Mouse (Mus musculus) layer of hippocampus, adult 2 months (tissue): ENCODE measurements at regions not wholly inside any gene's neighbourhood (a gene's known extent, or its start where the extent isn't known, plus 50 kb on each side); places are given as distances from the start of the nearest gene placed in this dataset.
A peak's percentile ranks its signal among the peaks of the same experiment; 100 is the strongest.

Source experiments
- DNase-seq, 2 experiments: peaks; one replicate each; pipeline ENCODE4 v3.0.0; 2022; ENCODE audit warnings: low spot score in 2 of 2
- H3K27ac ChIP-seq: fragments of 200-600 bp; 2 replicates; pipeline ENCODE4 v1.8.1; 2022
- H3K4me3 ChIP-seq: fragments of 200-600 bp; 2 replicates; pipeline ENCODE4 v1.8.1; 2022; ENCODE audit warnings: mild to moderate bottlenecking
- CTCF ChIP-seq: fragments of 200-600 bp; conservative IDR thresholded peaks from 2 replicates; pipeline ENCODE4 v1.8.1; 2022; ENCODE audit warnings: antibody characterized with exemption, mild to moderate bottlenecking, moderate library complexity

DNA sequence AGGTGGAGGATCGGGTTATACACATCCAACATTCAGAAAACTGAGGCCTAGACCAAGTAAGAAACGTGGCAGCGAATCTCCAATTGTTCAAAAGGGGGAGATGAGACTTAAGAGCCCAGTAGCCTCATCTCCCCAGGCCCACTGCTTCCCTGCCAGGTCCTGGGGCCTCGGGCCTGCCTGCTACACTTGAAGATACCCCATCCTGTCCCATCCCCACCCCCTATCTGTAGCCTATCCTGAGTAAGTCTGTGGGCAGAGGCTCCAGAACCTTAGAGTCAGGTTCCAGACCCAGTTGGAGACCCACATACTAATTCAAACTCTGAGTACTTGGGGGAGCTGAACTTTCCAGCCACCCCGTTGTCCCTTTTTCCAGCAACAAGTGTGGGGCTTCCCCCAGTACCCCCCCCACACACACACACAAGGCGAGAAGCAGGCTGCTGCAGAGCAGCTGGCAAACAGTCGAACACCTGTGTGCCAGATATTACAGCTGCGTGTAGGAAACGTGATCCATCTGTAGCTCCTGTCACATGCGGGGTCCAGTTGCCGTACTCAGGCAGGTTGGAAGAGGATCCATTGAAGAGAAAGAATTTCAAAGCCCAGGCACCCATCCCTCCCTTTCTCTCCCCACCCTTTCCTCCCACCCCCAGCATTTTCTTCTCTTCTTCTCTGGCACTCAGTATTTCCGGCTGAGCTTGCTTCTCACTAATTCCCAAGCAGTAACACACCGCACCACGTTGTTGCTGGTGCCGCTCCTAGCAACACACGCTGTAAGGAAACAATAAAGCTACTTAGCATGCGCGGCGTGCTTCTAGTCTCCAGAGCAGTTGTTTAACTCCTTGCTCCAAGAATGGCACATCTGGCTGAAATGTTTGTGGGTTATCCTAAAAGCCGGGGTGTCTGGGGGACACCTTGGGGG is 89.4 kb upstream of the 1700016C15Rik start:
- TF ChIP-seq CTCF: no peak
- DNase-seq: peak; percentile 16 to 20
- peak overlapping the region; percentile 46 for H3K4me3 ChIP-seq
- peak overlapping the region; percentile 18; the same call in 1 of the 2 replicates for H3K27ac ChIP-seq

DNA sequence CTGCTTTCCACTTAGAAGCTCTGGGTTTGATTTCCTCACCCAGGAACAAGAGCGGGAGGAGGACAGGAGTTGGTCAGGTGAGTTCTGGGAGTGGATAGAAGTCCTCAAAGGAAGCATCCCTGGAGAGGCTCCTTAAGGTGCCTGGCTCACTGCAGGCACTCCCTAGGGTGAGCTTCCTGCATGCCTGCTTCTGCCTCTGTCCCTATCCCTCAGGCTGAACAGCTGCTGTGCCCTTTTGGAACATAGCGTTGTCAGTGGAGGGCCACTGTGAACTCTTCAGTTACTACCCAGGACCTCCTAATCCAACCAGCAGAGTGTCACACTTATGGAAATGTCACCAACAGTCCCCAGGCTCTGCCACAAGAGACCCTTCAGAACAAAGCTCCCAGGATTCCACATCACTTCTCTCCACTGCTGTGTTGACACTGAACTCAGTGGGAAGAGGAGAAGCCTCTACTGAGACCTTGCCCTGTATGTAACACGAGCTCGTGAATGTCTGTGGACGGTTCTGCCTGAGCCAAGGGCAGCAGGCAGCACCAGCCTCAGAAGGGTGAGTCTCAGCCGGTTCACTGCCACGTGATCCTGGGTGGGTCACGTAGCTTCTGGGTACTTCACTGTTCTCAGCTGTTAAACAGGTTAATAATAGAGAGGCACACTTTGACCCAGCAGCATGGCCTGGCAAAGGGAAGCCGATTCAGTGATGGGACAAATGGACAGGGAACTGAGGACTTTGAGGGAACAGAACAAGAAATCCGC is 86.7 kb upstream of the 1700016C15Rik start:
- no peak overlapping the region for H3K27ac ChIP-seq
- TF ChIP-seq CTCF: no peak
- no peak for DNase-seq
- H3K4me3 ChIP-seq: no peak overlapping the region

GRCm38 (mm10) chr1:177643662-177644061 is 86.0 kb upstream of the 1700016C15Rik start:
- TF ChIP-seq CTCF: no peak
- no peak overlapping the region for H3K4me3 ChIP-seq
- no peak for DNase-seq
- no peak overlapping the region for H3K27ac ChIP-seq

DNA sequence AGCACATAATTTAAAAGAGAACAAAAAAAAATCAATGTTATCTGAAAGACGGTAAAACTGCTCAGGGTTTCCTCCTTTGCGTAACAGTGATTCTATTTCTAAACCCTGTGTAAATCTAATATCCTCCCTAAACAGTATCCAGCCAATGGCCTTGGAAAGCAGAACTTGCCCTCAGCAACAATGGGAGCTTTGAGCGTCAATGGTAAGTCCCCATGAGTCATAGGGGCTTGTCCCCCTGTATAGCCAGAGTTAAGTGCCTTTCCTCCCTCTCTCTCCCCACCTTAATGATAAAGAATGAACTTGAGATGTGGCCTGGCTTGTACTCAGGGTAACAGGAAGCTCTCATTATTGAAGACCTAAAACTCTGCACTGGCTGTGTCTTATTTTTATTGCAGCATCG is 85.4 kb upstream of the 1700016C15Rik start:
- Histone ChIP-seq H3K4me3 (no peak overlapping the region), H3K27ac (no peak overlapping the region)
- no peak for TF ChIP-seq CTCF
- DNase-seq: no peak

- DNase-seq: no peak
- TF ChIP-seq CTCF: no peak
- H3K27ac ChIP-seq: no peak overlapping the region
- H3K4me3 ChIP-seq: no peak overlapping the region
These were observed 84.3 kb upstream of the 1700016C15Rik start for GRCm38 (mm10) chr1:177645327-177645726.

- DNase-seq: no peak
- H3K4me3 ChIP-seq: no peak overlapping the region
- no peak for TF ChIP-seq CTCF
- H3K27ac ChIP-seq: no peak overlapping the region
These were observed 83.6 kb upstream of the 1700016C15Rik start for GRCm38 (mm10) chr1:177645897-177646535.

GRCm38 (mm10) chr1:177647876-177648275 is 81.7 kb upstream of the 1700016C15Rik start:
- no peak for DNase-seq
- Histone ChIP-seq H3K4me3 (no peak overlapping the region), H3K27ac (no peak overlapping the region)
- no peak for TF ChIP-seq CTCF

DNA sequence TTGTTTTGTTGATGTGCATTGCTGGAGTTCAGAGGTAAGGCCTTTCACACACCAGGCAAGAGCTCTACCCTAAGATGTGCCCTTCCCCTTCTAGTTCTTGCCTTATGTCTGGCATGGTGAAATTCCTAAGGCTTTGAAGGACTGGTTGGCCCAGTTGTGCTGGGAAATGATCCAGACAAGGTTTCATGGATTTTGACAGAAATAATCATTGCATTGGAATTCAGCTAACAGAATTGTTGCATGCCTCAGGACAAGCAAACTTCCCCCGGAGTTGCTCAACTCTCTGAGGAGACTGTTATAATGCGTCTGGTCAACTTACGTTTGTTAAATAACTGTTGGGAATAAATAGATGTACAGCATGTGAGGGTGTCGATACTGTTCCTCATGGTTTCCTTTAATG is 80.6 kb upstream of the 1700016C15Rik start:
- DNase-seq: no peak
- Histone ChIP-seq H3K27ac (no peak overlapping the region), H3K4me3 (no peak overlapping the region)
- no peak for TF ChIP-seq CTCF

- no peak overlapping the region for H3K27ac ChIP-seq
- no peak for DNase-seq
- H3K4me3 ChIP-seq: no peak overlapping the region
- no peak for TF ChIP-seq CTCF
These were observed 78.4 kb upstream of the 1700016C15Rik start for GRCm38 (mm10) chr1:177651219-177651618.

GRCm38 (mm10) chr1:177663163-177663562 is 66.5 kb upstream of the 1700016C15Rik start:
- TF ChIP-seq CTCF: no peak
- Histone ChIP-seq H3K27ac (no peak overlapping the region), H3K4me3 (no peak overlapping the region)
- no peak for DNase-seq

- no peak for TF ChIP-seq CTCF
- no peak for DNase-seq
- Histone ChIP-seq H3K27ac (no peak overlapping the region), H3K4me3 (no peak overlapping the region)
These were observed 62.4 kb upstream of the 1700016C15Rik start for GRCm38 (mm10) chr1:177667041-177667791.

- H3K4me3 ChIP-seq: no peak overlapping the region
- no peak for DNase-seq
- no peak for TF ChIP-seq CTCF
- no peak overlapping the region for H3K27ac ChIP-seq
These were observed 59.0 kb upstream of the 1700016C15Rik start for GRCm38 (mm10) chr1:177670576-177670975.
